Mouse (Mus musculus): Measurements from ENCODE around the gene Cdk19. TPM values are rescaled to one million over a fixed set of nuclear protein-coding genes. Genes with fewer than 3 reads are reported as not detected.
"Not testable (repeated sequence)": the region's sequence is repeated elsewhere in the genome, so short reads cannot be mapped to it uniquely, and the experiment has no call there.

Cdk19 gene
- total RNA-seq, 2 experiments from 2014 or later = 7.2 to 8.4 TPM

GRCm38 (mm10) chr10:40481534-40481933 is 142.2 kb downstream of the Cdk19 start:
- no peak for DNase-seq

- no peak for DNase-seq
These were observed 142.9 kb downstream of the Cdk19 start for GRCm38 (mm10) chr10:40482285-40482684.

GRCm38 (mm10) chr10:40489086-40489796 is 149.9 kb downstream of the Cdk19 start:
- DNase-seq = no peak

GRCm38 (mm10) chr10:40491131-40491530 is 151.8 kb downstream of the Cdk19 start:
- no peak for DNase-seq

GRCm38 (mm10) chr10:40491748-40492147 is 152.4 kb downstream of the Cdk19 start:
- no peak for DNase-seq

- DNase-seq = no peak
These were observed 155.1 kb downstream of the Cdk19 start for GRCm38 (mm10) chr10:40494181-40495162.

- DNase-seq = no peak
These were observed 158.1 kb downstream of the Cdk19 start for GRCm38 (mm10) chr10:40497301-40498041.

GRCm38 (mm10) chr10:40498426-40498825 is 159.1 kb downstream of the Cdk19 start:
- DNase-seq = no peak

- no peak for DNase-seq
These were observed 160.2 kb downstream of the Cdk19 start for GRCm38 (mm10) chr10:40499314-40500252.

GRCm38 (mm10) chr10:40500723-40501245 is 161.4 kb downstream of the Cdk19 start:
- DNase-seq = no peak

- no peak for DNase-seq
These were observed 163.4 kb downstream of the Cdk19 start for GRCm38 (mm10) chr10:40502734-40503133.

GRCm38 (mm10) chr10:40510356-40510755 is 171.0 kb downstream of the Cdk19 start:
- no peak for DNase-seq

- DNase-seq = no peak
These were observed 171.9 kb downstream of the Cdk19 start for GRCm38 (mm10) chr10:40511221-40511677.

- no peak for DNase-seq
These were observed 172.8 kb downstream of the Cdk19 start for GRCm38 (mm10) chr10:40512185-40512584.

- DNase-seq = not testable (repeated sequence)
These were observed 173.6 kb downstream of the Cdk19 start for GRCm38 (mm10) chr10:40512996-40513395.

- DNase-seq = no peak
These were observed 175.9 kb downstream of the Cdk19 start for GRCm38 (mm10) chr10:40515225-40515681.

GRCm38 (mm10) chr10:40516421-40516820 is 177.1 kb downstream of the Cdk19 start:
- no peak for DNase-seq

GRCm38 (mm10) chr10:40519586-40519985 is 180.2 kb downstream of the Cdk19 start:
- no peak for DNase-seq

- no peak for DNase-seq
These were observed 182.2 kb downstream of the Cdk19 start for GRCm38 (mm10) chr10:40521579-40521978.

- no peak for DNase-seq
These were observed 184.1 kb downstream of the Cdk19 start for GRCm38 (mm10) chr10:40523312-40523975.

Measured in gastrocnemius, postnatal 10 days (tissue).